Mouse (Mus musculus): Measurements from ENCODE around the gene Phactr1.
"Not testable (repeated sequence)": the region's sequence is repeated elsewhere in the genome, so short reads cannot be mapped to it uniquely, and the experiment has no call there.

The Phactr1 gene

GRCm38 (mm10) chr13:42921769-42922450 lies 241.5 kb downstream of the Phactr1 start:
- no peak for DNase-seq (ENCODE audit: low spot score in 2 of 2)

DNA sequence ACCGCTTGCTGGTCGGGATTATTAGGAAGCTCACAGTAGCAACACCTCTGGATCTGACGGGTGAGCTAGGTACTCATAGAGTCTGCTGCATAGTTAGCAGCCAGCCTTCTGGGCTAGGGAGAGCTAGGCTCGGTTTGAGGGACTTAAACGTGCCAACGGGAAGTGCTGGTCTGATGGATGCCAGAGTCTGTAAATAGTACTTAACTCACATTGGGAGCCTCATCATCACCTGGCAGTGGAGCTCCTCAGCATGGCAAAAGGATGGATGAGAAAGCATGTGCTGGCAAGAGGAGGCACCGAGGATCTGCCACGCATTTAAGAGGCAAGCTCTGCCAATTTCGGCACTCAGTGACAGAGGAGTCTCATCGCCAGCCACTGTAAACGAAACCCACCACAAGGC lies 247.4 kb downstream of the Phactr1 start:
- DNase-seq (ENCODE audit: low spot score in 2 of 2), result no peak

GRCm38 (mm10) chr13:42929529-42930235 lies 249.3 kb downstream of the Phactr1 start:
- DNase-seq (ENCODE audit: low spot score in 2 of 2), result peak in 1 of 2 experiments; percentile 9

DNA sequence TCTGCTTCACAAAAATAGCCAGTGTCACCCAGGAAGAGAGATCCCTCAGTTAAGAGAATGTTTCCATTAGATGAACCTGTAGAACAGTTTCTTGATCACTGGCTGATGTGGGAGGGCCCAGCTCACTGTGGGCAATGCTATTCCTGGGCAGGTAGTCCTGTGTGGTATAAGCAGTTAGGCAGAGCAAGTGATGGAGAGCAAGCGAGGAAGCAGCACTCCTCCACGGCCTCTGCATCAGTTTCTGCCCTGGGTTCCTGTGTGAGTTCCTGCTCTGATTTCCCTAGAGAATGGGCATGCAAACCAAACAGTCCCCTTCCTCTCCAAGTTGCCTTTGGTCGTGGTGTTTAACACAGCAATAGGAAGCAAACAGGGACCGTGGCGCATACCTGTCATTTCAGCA lies 251.6 kb downstream of the Phactr1 start:
- no peak for DNase-seq (ENCODE audit: low spot score in 2 of 2)

DNA sequence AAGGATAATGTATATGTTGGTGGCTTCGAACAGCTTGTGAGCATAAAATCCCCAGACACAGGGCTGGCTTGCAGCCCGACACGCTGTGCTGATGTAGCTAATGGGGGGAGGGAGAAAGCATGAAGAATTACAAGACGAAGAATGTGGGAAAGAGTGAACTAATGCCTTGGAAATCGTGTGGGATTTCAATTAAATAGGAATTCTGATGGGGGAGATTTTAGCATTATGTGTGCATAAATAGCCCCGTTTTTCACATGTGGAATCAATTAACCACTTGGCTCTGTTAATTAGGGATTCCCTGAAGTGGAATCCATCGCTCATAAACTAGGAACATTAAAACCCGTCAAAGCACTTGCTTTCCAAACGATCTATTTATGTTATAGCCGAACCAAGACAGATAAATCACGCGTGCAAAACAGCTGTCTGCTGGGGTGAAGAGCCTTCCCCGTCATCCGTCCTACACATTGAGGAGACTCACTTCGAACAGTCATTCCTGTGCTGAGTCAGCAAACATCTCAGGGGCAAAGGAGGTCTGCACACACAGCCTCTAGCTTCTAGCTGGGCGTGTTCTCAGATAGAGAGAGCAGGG lies 254.2 kb downstream of the Phactr1 start:
- DNase-seq (ENCODE audit: low spot score in 2 of 2), result no peak

- DNase-seq (ENCODE audit: low spot score in 2 of 2), result no peak
Measured at GRCm38 (mm10) chr13:42937871-42938270, 257.4 kb downstream of the Phactr1 start.

DNA sequence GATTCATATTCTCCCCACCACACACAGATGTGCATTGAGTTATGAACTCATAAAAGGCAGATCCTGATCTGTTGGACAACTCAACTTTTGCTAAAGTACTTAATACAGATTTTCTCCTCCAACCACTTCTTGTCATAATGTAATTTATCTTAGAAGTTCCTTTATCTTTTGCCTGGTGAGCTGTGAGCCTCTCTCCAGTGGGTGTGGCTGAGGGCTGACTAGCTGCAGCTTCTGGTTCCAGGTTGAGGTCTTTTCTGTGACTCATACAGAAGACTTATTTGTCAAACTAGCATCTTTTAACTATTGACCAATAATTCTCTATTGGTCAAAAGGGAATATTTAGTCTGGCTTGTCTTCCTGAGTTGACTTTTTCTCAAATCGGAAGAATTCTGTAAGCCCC lies 257.9 kb downstream of the Phactr1 start:
- DNase-seq (ENCODE audit: low spot score in 2 of 2), result no peak

DNA sequence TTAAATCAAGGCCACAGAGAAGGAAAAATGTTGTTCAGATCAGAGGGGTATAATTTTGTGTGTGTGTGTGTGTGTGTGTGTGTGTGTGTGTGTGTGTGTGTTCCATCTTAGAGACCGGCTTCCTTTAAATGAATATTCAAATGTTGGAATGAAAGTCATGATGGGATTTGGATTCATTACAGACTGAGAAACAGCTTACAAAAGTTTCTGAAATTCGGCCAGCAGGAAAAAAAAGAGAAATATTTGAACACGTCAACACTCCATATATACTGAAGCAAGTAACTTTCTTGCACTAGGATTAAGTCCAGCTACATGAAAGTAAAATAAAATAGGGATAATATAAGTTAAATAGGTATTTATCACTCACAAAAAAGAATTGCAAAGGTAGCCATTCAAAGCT lies 259.8 kb downstream of the Phactr1 start:
- DNase-seq (ENCODE audit: low spot score in 2 of 2), result no peak

GRCm38 (mm10) chr13:42944106-42944505 lies 263.7 kb downstream of the Phactr1 start:
- DNase-seq (ENCODE audit: low spot score in 2 of 2), result no peak

- DNase-seq (ENCODE audit: low spot score in 2 of 2), result not testable (repeated sequence)
Measured at GRCm38 (mm10) chr13:42945201-42945600, 264.8 kb downstream of the Phactr1 start.

GRCm38 (mm10) chr13:42948717-42949265 lies 268.4 kb downstream of the Phactr1 start:
- no peak for DNase-seq (ENCODE audit: low spot score in 2 of 2)

GRCm38 (mm10) chr13:42949336-42949735 lies 268.9 kb downstream of the Phactr1 start:
- no peak for DNase-seq (ENCODE audit: low spot score in 2 of 2)

DNA sequence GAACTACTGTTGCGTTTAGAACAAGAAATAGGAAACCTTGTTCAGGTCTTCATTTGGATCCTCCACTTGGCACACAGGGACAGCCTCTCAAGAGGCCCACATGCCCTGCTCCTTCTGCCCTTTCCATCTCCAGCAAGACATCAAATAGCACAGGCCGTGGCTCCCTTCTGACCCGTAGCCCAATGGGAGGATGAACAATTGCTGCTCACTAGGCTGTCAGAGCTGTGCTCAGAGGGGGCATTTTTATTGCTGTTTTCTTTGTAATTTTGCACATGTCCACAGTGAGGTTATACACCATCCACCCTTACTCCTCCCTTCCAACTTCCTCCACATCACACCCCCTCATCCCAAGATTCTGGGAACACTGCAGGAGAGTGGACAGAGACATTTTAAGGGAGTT lies 269.6 kb downstream of the Phactr1 start:
- no peak for DNase-seq (ENCODE audit: low spot score in 2 of 2)

GRCm38 (mm10) chr13:42952037-42952721 lies 271.8 kb downstream of the Phactr1 start:
- DNase-seq (ENCODE audit: low spot score in 2 of 2), result no peak

GRCm38 (mm10) chr13:42953071-42953470 lies 272.6 kb downstream of the Phactr1 start:
- DNase-seq (ENCODE audit: low spot score in 2 of 2), result no peak

DNA sequence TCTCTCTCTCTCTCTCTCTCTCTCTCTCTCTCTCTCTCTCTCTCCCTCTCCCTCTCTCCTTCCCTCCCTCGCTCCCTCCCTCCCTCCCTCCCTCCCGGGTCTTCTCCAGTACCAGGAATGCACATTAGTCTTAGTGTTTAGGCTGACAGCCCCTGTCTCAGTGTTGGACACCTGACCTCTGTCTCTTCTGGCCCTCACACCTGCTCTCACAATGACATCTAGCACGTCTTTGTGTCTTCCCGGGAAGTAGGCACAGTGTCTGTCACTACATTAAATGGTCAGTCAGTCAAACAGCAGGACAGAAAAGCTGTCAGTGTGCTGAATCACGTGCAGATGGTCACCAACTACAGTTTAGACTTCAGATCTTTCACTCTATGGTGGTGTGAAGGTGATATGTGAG lies 273.7 kb downstream of the Phactr1 start:
- no peak for DNase-seq (ENCODE audit: low spot score in 2 of 2)

DNA sequence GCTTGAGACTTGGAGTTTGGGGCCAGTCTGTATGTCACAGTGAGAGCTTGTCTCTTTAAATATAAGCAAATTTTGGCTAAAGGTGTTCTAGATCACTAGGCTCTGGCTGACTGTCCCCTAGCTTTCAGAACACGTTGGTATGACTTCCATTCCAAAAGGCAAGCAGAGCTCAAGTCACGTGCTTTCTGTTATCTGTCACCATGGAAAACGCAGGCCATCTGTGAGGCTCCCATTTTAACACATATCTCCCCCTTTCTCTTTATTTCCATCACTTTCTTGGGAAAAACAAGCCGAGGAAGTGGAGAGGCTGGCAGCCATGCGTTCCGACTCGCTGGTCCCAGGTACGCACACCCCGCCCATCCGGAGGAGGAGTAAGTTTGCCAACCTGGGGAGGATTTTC lies 275.9 kb downstream of the Phactr1 start:
- no peak for DNase-seq (ENCODE audit: low spot score in 2 of 2)

DNA sequence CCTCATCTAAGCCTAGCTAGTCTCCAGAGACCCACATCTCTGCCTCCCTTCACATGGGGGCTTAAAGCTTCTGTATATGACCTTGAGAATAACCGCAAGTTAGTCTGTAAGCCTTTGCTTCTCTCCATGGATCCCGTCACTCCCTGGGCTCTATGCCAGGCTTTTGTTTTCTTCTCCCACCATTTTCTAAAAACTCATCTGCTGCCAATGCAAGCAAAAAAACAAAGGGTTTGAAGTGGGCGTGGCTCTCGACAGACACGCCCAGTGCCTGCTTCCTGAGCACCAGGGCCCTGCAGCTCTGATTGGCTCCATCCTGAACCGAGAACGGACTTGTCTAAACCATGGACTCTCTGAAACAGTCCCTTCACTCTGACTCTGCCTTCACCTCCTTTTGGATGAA lies 277.4 kb downstream of the Phactr1 start:
- peak; percentile 11 to 16 for DNase-seq (ENCODE audit: low spot score in 2 of 2)

- no peak for DNase-seq (ENCODE audit: low spot score in 2 of 2)
Measured at GRCm38 (mm10) chr13:42958867-42959266, 278.4 kb downstream of the Phactr1 start.

- DNase-seq (ENCODE audit: low spot score in 2 of 2), result no peak
Measured at GRCm38 (mm10) chr13:42961561-42961960, 281.1 kb downstream of the Phactr1 start.

DNA sequence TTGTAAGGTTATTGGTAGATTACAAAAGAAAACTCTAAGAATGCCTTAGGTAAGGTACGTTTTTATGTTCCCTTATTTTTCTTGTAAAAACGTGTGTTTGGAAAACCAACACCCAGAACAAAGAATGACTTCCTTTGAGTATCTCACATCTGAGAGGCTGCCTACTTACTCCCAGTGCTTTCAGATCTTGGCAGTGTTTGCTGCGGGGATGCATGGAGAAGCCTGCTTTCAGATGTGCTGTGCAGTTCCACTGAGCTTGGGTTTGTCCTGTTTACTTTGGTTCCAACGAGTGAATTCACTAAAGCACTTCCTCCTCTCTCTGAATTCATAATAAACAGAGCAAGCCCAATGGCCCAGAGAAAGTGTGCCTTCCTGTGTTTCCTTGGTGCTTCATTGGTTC lies 288.1 kb downstream of the Phactr1 start:
- no peak for DNase-seq (ENCODE audit: low spot score in 2 of 2)

DNA sequence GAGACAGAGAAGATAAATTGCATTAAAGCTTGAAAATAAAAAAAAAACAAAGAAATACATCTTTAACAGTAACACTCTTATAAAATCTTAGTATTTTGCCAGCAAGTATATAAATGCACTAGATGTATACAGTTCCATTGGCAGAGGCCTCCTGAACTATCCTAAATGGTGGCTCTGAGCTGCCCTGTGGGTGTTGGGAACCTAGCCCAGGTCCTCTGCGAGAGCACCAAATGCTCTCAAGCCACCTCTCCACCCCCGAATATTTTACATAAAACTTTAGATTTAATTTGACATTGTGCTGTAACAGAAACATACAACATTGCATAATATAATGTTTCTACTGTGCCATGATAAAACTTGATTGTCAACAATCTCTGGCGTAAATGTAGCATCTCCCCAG lies 293.1 kb downstream of the Phactr1 start:
- DNase-seq (ENCODE audit: low spot score in 2 of 2), result no peak
